Mouse (Mus musculus) E14TG2a.4 (cell line): ENCODE data around the gene C1s1.

ENCODE experiments used
- CTCF ChIP-seq: conservative IDR thresholded peaks from 2 replicates; pipeline ENCODE4 v1.5.1; 2014; ENCODE audit warnings: low read length
- NANOG ChIP-seq: IDR thresholded peaks from 2 replicates; pipeline ENCODE4 v1.6.1; 2014; ENCODE audit warnings: borderline replicate concordance, low read length, mixed read lengths
- POU5F1 ChIP-seq: IDR thresholded peaks from 2 replicates; pipeline ENCODE4 v1.6.1; 2014; ENCODE audit warnings: low read length, borderline replicate concordance

DNA sequence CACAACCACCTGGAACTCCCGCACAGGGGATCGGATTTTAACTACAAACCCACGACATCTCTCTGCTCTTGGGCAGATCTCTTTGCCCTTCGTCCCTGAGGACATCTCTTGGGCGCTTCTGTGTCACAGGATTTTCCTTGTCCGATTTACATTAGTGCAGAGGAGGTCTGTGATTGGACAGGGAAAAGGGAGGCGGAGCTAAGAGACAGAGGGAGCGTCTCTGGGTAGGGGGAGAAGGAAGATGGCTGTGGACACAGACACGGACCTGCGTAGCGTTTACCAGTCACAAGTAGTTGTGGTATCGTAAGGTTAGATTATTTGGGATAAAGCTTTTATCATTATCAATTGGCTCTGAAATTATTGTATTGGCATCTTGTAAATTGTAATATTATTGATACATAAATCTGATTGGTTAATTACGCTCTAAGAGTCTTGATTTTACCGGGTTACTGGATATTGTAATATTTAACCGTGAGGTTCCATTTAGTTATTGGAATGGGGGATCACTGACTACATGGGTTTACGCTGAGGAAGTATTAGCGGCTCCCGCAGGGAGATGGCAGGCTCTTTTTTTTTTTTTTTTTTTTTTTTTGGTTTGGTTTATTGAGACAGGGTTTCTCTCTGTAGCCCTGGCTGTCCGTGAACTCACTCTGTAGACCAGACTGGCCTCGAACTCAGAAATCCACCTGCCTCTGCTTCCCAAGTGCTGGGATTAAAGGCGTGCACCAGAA is 56.6 kb downstream of the C1s1 start:
- TF ChIP-seq CTCF: no peak
- no peak for TF ChIP-seq POU5F1
- no peak for TF ChIP-seq NANOG
